Mouse (Mus musculus) T-helper 17 cell (primary cell): ENCODE measurements around the gene Sidt2.

Experiments
- in situ Hi-C, 2 experiments: fragments of 300-600 bp; cut with MboI, MseI; formaldehyde crosslinking; loops; 1 replicate in 1 of 2; 2 replicates in 1 of 2; pipeline ENCODE4 v1.15.1; 2025; ENCODE audit warnings: high pct_unique_total_duplicates in 2 of 2

Gene Sidt2

GRCm38 (mm10) chr9:45917041-45917934, 37.8 kb downstream of the Sidt2 start:
- in situ Hi-C loops = no loop called here

DNA sequence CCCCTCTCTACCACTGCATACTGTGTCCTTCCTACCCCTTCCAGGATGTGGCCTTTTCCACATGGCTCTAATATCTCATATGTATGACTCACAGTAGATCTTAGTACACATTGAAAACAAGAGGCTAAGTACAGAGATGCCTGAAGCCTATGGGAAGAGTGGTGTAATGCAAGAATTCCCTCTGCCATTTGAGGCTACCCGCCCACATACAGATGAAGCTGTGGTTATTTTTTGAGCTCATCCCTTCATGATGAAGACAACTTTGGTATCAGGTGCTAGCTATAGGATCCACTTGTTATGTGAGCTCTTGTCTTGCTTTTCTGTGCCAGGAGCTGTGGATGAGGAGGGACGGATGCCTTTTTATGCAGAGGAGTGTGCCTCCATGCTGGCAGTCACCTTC, 39.4 kb downstream of the Sidt2 start:
- in situ Hi-C loops = no loop called here

DNA sequence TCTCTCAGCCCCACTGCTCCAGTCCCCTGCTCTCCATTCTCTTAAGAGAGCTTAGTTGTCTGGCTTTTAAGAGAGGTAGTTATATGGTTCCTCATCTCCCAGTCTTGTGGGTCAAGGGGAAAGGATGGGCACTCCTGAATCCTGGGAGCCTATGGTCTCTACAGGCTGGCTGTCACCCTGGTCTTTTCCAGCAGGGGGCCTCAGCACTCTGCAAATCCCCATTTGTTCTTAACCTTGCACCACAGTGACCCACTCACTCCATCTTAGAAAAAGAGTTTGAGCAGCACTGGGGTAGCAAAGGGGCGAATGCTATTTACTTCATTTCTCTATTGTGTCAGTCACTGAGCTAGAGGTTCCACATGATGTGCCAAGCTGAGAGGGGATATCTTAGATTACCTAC, 43.4 kb downstream of the Sidt2 start:
- in situ Hi-C loops = no loop called here

DNA sequence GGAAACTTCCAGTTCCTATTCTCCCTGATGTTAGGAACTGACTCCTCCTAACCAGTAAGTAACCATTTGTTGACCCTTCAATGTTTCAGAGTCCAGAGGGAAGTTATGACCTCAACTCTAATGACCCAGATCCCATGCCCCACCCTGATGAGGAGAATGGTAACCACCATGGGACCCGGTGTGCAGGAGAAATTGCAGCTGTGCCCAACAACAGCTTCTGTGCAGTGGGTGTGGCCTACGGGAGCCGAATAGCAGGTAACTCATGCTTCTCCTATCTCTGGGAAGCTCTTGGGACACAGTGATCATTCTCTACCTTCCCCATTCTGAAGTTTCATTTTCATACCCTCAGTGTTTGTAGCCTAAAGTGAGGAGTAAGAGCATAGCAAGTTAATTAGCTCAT, 44.1 kb downstream of the Sidt2 start:
- in situ Hi-C loops = no loop called here

GRCm38 (mm10) chr9:45907078-45907428, 48.0 kb downstream of the Sidt2 start:
- in situ Hi-C loops = no loop called here

DNA sequence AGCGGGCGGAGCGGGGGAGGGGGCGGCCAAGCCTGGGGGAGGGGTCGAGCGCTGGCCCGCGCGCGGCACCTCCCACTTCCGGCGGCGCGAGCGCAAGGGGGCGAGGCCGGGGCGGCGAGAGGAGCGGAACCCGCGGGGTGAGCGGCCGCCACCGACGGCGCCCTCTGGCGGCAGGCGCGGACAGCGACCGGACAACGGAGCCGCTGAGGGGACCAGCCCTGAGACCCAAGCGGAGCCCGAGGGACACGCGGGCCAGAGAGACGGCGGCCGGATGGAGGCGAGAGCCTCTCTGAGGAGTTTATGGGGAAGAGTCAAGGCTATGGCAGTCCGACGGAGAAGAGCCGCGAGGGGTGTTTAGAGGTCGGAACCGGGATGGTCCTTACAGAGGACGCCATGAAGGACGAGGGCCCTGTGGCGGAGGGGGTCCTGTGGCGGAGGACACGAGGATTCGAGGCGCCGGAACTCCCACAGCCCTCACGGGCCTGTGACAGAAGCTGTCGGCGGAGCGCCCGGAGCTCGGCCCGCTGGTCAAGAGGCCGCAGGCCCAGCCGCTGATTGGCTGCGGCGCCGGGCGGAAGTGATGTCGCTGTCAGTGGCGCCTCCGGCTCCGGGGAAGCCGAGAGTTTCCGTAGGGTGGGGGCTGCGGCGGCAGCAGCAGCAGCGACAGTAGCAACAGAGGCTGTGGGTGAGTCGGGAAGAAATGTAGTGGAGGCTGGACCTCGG, 48.5 kb downstream of the Sidt2 start, which contains the start of the genes Pcsk7 and Rnf214:
Pcsk7 (plus strand) TSS at position 143 of the 723 bp plus-strand sequence.
Rnf214 (minus strand) TSS at position 557 of the 723 bp plus-strand sequence.
- in situ Hi-C loops = no loop called here

DNA sequence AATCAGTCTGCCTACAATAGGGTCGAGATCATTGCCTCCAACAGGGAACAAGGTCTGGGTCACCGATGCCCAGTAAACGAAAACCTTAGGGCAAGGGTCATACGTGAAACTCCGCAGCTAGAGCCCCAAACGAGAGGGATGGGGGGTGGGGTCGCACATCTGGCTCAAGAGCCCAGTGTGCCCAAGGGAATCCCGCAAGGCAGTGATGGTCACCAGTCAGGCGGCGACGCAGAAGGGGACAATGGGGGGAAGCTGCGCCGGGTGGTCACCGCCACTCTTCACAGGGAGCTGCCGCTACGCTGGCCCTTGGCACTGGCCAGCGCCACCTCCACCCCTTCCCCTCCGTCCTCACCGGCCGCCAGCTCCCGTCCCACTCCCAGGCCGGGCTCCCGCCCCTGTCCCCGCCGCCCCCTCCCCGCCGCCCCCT, 49.2 kb downstream of the Sidt2 start:
- in situ Hi-C loops = no loop called here

DNA sequence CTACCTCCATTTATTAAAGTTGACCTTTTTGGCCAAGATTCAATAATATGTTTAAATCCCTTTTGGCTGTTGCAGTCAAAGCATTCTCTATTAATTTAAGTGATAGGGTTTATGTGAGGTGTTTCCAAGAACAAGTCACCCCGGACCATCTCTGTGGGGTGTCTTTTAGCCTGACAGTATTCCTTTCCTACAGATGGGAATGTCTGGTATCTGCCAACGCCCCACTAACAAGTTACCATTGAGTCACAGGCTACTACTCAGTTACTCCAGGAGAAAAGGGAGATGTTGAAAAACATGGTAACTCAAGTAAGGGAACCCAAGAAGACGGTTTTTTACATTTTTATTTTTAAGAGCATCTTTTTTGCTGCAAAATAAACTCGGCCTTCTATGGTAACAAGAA, 49.9 kb downstream of the Sidt2 start:
- in situ Hi-C loops = no loop called here

DNA sequence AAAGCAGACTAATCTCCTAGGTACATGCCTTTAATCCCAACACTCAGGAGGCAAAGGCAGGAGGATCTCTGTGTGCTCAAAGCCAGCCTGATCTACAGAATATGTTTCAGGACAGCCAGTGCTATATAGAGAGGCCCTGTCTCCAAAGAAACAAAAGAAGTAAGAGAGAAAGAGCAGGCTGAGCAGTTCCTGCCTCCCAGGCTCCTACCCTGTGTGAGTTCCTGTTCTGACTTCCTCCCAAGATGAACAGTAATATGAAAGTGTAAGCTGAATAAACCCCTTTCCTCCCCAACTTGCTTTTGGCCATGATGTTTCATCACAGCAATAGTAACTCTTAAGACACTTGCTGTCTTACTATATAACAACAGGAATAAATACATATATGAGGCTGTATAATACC, 61.4 kb downstream of the Sidt2 start:
- in situ Hi-C loops = no loop called here
